Mouse (Mus musculus): Measurements from ENCODE around the gene Fam168b.

- TF ChIP-seq TCF3 (IDR thresholded peaks at IDR 0.05; ENCODE audit: insufficient read length, low read depth) = no peak
- TF ChIP-seq USF1 (IDR thresholded peaks at IDR 0.05; ENCODE audit: low read depth) = no peak
- TF ChIP-seq POLR2A (IDR thresholded peaks at IDR 0.05; ENCODE audit: insufficient read length, low read depth) = no peak
- no peak for TF ChIP-seq TCF12 (IDR thresholded peaks at IDR 0.05; ENCODE audit: insufficient read depth, poor library complexity, severe bottlenecking)
- no peak for TF ChIP-seq MAX (IDR thresholded peaks at IDR 0.05; ENCODE audit: low read depth)
Measured at GRCm38 (mm10) chr1:34867574-34867955, 24.7 kb upstream of the Fam168b start.

All from myocyte (in vitro differentiated cells).